Mouse (Mus musculus) CH12.LX (cell line): ENCODE measurements at regions not wholly inside any gene's neighbourhood (a gene's known extent, or its start where the extent isn't known, plus 50 kb on each side); places are given as distances from the start of the nearest gene placed in this dataset.

ENCODE experiments used
- DNase-seq: peaks from one replicate; pipeline ENCODE4 v3.0.0-alpha.2; 2013; ENCODE audit errors: extremely low read depth
- H3K27ac ChIP-seq: 2 replicates; pipeline ENCODE4 v1.5.1; 2012; ENCODE audit warnings: low read depth, mild to moderate bottlenecking, control low read depth, moderate library complexity; ENCODE audit not compliant: insufficient read depth
- H3K27me3 ChIP-seq: replicated peaks from 2 replicates; pipeline ENCODE3; 2012; ENCODE audit warnings: inconsistent platforms
- H3K36me3 ChIP-seq, 2 experiments: replicated peaks in 1 of 2; 2 replicates each; pipeline versions ENCODE3 to v1.6.1; 2012; ENCODE audit warnings: inconsistent platforms in 1 of 2, low read length in 1 of 2, mild to moderate bottlenecking in 1 of 2, mixed read lengths in 1 of 2, moderate library complexity in 1 of 2; ENCODE audit not compliant: control insufficient read depth in 1 of 2, insufficient read depth in 1 of 2
- H3K4me1 ChIP-seq, 2 experiments: 2 replicates each; pipeline ENCODE4 v1.6.1; 2012; ENCODE audit warnings: inconsistent platforms in 1 of 2, moderate library complexity in 1 of 2; ENCODE audit not compliant: insufficient read depth in 2 of 2, control insufficient read depth in 1 of 2
- H3K4me2 ChIP-seq: 2 replicates; pipeline ENCODE4 v1.6.1; 2012; ENCODE audit warnings: low read depth, mild to moderate bottlenecking, control low read depth; ENCODE audit not compliant: poor library complexity, insufficient read depth, severe bottlenecking
- H3K4me3 ChIP-seq, 3 experiments: fragments of 150-350 bp in 1 of 3; sonication (generic) in 1 of 3; replicated peaks in 1 of 3; 2 replicates each; pipeline versions ENCODE3 to v1.5.1; 2011 to 2012; ENCODE audit warnings: low read depth in 2 of 3, low read length in 2 of 3, mild to moderate bottlenecking in 2 of 3, moderate library complexity in 2 of 3, control low read depth in 1 of 3, improper control_type of control experiment in 1 of 3, inconsistent platforms in 1 of 3, mixed read lengths in 1 of 3; ENCODE audit not compliant: poor library complexity in 1 of 3
- H3K79me2 ChIP-seq: replicated peaks from 2 replicates; pipeline ENCODE4 v1.6.1; 2012; ENCODE audit warnings: mild to moderate bottlenecking, moderate library complexity; ENCODE audit not compliant: control insufficient read depth, poor library complexity, insufficient read depth, severe bottlenecking; ENCODE audit errors: extremely low read depth
- H3K9ac ChIP-seq: 2 replicates; pipeline ENCODE4 v1.6.1; 2012; ENCODE audit warnings: low read depth, mild to moderate bottlenecking, control low read depth, moderate library complexity; ENCODE audit not compliant: insufficient read depth
- H3K9me3 ChIP-seq: replicated peaks from 2 replicates; pipeline ENCODE3; 2012; ENCODE audit warnings: low read length, inconsistent platforms, mixed read lengths
- CHD2 ChIP-seq: IDR thresholded peaks from 2 replicates; pipeline ENCODE4 v1.6.1; 2011; ENCODE audit warnings: low read length, improper control_type of control experiment
- ELF1 ChIP-seq: IDR thresholded peaks from 2 replicates; pipeline ENCODE4 v1.6.1; 2014; ENCODE audit warnings: low read depth, mild to moderate bottlenecking, inconsistent platforms, low read length, improper control_type of control experiment
- EP300 ChIP-seq: IDR thresholded peaks from 2 replicates; pipeline ENCODE4 v1.6.1; 2011; ENCODE audit warnings: low read length, improper control_type of control experiment
- ETS1 ChIP-seq: conservative IDR thresholded peaks from 2 replicates; pipeline ENCODE4 v1.6.1; 2012; ENCODE audit warnings: low read depth, mild to moderate bottlenecking, inconsistent platforms, low read length, improper control_type of control experiment, moderate library complexity
- GABPA ChIP-seq: IDR thresholded peaks from 2 replicates; pipeline ENCODE4 v1.6.1; 2012; ENCODE audit warnings: low read depth, low read length, improper control_type of control experiment, inconsistent platforms; ENCODE audit not compliant: insufficient replicate concordance
- HCFC1 ChIP-seq: IDR thresholded peaks from 2 replicates; pipeline ENCODE4 v1.6.1; 2012; ENCODE audit warnings: low read depth, mild to moderate bottlenecking, inconsistent platforms, low read length, improper control_type of control experiment
- JUN ChIP-seq: IDR thresholded peaks from 2 replicates; pipeline ENCODE4 v1.6.1; 2011; ENCODE audit warnings: low read depth, mild to moderate bottlenecking, low read length, improper control_type of control experiment, moderate library complexity; ENCODE audit not compliant: insufficient read depth
- JUND ChIP-seq: conservative IDR thresholded peaks from 2 replicates; pipeline ENCODE4 v1.6.1; 2011; ENCODE audit warnings: low read depth, low read length, improper control_type of control experiment
- KAT2A ChIP-seq: IDR thresholded peaks from 2 replicates; pipeline ENCODE4 v1.6.1; 2012; ENCODE audit warnings: low read length, improper control_type of control experiment, inconsistent platforms; ENCODE audit not compliant: insufficient replicate concordance
- MAFK ChIP-seq: IDR thresholded peaks from 2 replicates; pipeline ENCODE4 v1.6.1; 2011; ENCODE audit warnings: low read length, improper control_type of control experiment; ENCODE audit not compliant: insufficient replicate concordance
- MAX ChIP-seq: IDR thresholded peaks from 2 replicates; pipeline ENCODE4 v1.6.1; 2011; ENCODE audit warnings: low read length, improper control_type of control experiment
- MAZ ChIP-seq: IDR thresholded peaks from 2 replicates; pipeline ENCODE4 v1.6.1; 2012; ENCODE audit warnings: low read depth, mild to moderate bottlenecking, inconsistent platforms, low read length, improper control_type of control experiment, moderate library complexity
- MYC ChIP-seq: IDR thresholded peaks from 2 replicates; pipeline ENCODE4 v1.6.1; 2011; ENCODE audit warnings: low read depth, mild to moderate bottlenecking, improper control_type of control experiment, low read length
- NELFE ChIP-seq: IDR thresholded peaks from 2 replicates; pipeline ENCODE4 v1.6.1; 2011; ENCODE audit warnings: low read depth, low read length, improper control_type of control experiment
- NRF1 ChIP-seq: IDR thresholded peaks from 2 replicates; pipeline ENCODE4 v1.6.1; 2014; ENCODE audit warnings: low read depth, mild to moderate bottlenecking, inconsistent platforms, low read length, improper control_type of control experiment, moderate library complexity
- POLR2A ChIP-seq: IDR thresholded peaks from 2 replicates; pipeline ENCODE4 v1.6.1; 2011; ENCODE audit warnings: low read depth, mild to moderate bottlenecking, improper control_type of control experiment, low read length
- POLR2AphosphoS2 ChIP-seq: IDR thresholded peaks from 2 replicates; pipeline ENCODE4 v1.6.1; 2011; ENCODE audit warnings: low read depth, low read length, improper control_type of control experiment
- RAD21 ChIP-seq: IDR thresholded peaks from 2 replicates; pipeline ENCODE4 v1.6.1; 2011; ENCODE audit warnings: low read depth, mild to moderate bottlenecking, low read length, improper control_type of control experiment, moderate library complexity
- RCOR1 ChIP-seq: conservative IDR thresholded peaks from 2 replicates; pipeline ENCODE4 v1.6.1; 2012; ENCODE audit warnings: low read depth, mild to moderate bottlenecking, inconsistent platforms, low read length, improper control_type of control experiment
- ZKSCAN1 ChIP-seq: IDR thresholded peaks from 2 replicates; pipeline ENCODE4 v1.6.1; 2012; ENCODE audit warnings: low read depth, inconsistent platforms, low read length, improper control_type of control experiment, borderline replicate concordance
- ZMIZ1 ChIP-seq: IDR thresholded peaks from 2 replicates; pipeline ENCODE4 v1.6.1; 2012; ENCODE audit warnings: low read depth, mild to moderate bottlenecking, inconsistent platforms, low read length, improper control_type of control experiment
- dilution Hi-C: fragments of 300-500 bp; cut with MboI; formaldehyde crosslinking; loops from 2 replicates; pipeline ENCODE4 v1.14.3; 2020; ENCODE audit warnings: low sequenced_read_pairs; ENCODE audit not compliant: extremely low pct_unique_long_range_greater_than_20kb, extremely low pct_ligation_motif_present
- in situ Hi-C: fragments of 300-500 bp; cut with MboI; formaldehyde crosslinking; loops from 3 replicates; pipeline ENCODE4 v1.14.3; 2019; ENCODE audit warnings: low sequenced_read_pairs, low pct_ligation_motif_present, low pct_unique_long_range_greater_than_20kb, mixed read lengths

- TF ChIP-seq POLR2A (no peak), EP300 (no peak), ELF1 (no peak), NRF1 (no peak), JUND (no peak), MAX (no peak), NELFE (no peak), RAD21 (no peak), JUN (no peak), ETS1 (no peak), MYC (no peak), GABPA (no peak), ZMIZ1 (no peak), MAFK (no peak), CHD2 (no peak), ZKSCAN1 (no peak)
- in situ Hi-C loops: no loop called here
- peaks cover 4% of the 10 kb centered on the region for H3K27me3 ChIP-seq
Observed at GRCm38 (mm10) chr11:20902001-20902400, 71.1 kb upstream of the Lgalsl start.

GRCm38 (mm10) chr11:20902910-20903309 is 72.1 kb upstream of the Lgalsl start:
- TF ChIP-seq GABPA (no peak), POLR2AphosphoS2 (no peak), MAZ (no peak), MAX (no peak), NELFE (no peak), RCOR1 (no peak), ELF1 (no peak), KAT2A (no peak), HCFC1 (no peak)
- dilution Hi-C loops (no loop called here), in situ Hi-C loops (no loop called here)
- H3K79me2 ChIP-seq: no peaks in the 10 kb centered on the region
- no peak overlapping the region for H3K9ac ChIP-seq
- no peaks in the 10 kb centered on the region for H3K36me3 ChIP-seq
- H3K4me3 ChIP-seq: no peak overlapping the region
- no peak overlapping the region for H3K4me2 ChIP-seq
- no peak overlapping the region for H3K27ac ChIP-seq
- no peak for DNase-seq
- peaks cover 0 to 12% of the 10 kb centered on the region in 2 experiments; a peak in 2 of 4 replicates for H3K4me1 ChIP-seq
- H3K27me3 ChIP-seq: peaks cover 6% of the 10 kb centered on the region
- no peaks in the 10 kb centered on the region for H3K9me3 ChIP-seq

More at GRCm38 (mm10) chr11:20902001-20902400, 71.1 kb upstream of the Lgalsl start:
- dilution Hi-C loops: no loop called here
- H3K4me3 ChIP-seq: no peak overlapping the region
- H3K79me2 ChIP-seq: no peaks in the 10 kb centered on the region
- H3K4me2 ChIP-seq: no peak overlapping the region
- H3K9ac ChIP-seq: no peak overlapping the region
- no peak overlapping the region for H3K27ac ChIP-seq
- no peaks in the 10 kb centered on the region for H3K9me3 ChIP-seq
- H3K4me1 ChIP-seq: peaks cover 0 to 15% of the 10 kb centered on the region in 2 experiments; a peak in 2 of 4 replicates
- H3K36me3 ChIP-seq: no peaks in the 10 kb centered on the region
- no peak for DNase-seq
